Mouse (Mus musculus) spleen, postnatal 4 days (tissue): ENCODE measurements around the gene Gtf2b.

Experiments
- DNase-seq, 2 experiments: peaks; one replicate each; pipeline ENCODE4 v3.0.0; 2022; ENCODE audit warnings: low spot score in 2 of 2

The Gtf2b gene

GRCm38 (mm10) chr3:142764995-142765777 lies at the start of gene Gtf2b:
Gene Gtf2b (plus strand): TSS chr3:142765045.
- peak; percentile 92 to 98 for DNase-seq

GRCm38 (mm10) chr3:142725481-142725880 lies 39.4 kb upstream of the Gtf2b start:
- DNase-seq: no peak

- DNase-seq: no peak
Measured at GRCm38 (mm10) chr3:142725969-142726672, 38.7 kb upstream of the Gtf2b start.

- DNase-seq: no peak
Measured at GRCm38 (mm10) chr3:142734291-142734690, 30.6 kb upstream of the Gtf2b start.

GRCm38 (mm10) chr3:142740896-142741295 lies 23.9 kb upstream of the Gtf2b start:
- DNase-seq: no peak

- DNase-seq: peak in 1 of 2 experiments; percentile 75
Measured at GRCm38 (mm10) chr3:142743973-142744898, 20.6 kb upstream of the Gtf2b start.

GRCm38 (mm10) chr3:142745076-142745475 lies 19.8 kb upstream of the Gtf2b start:
- DNase-seq: no peak

GRCm38 (mm10) chr3:142747673-142748072 lies 17.2 kb upstream of the Gtf2b start:
- DNase-seq: no peak

GRCm38 (mm10) chr3:142749131-142749530 lies 15.7 kb upstream of the Gtf2b start:
- no peak for DNase-seq

GRCm38 (mm10) chr3:142755132-142755867 lies 9.5 kb upstream of the Gtf2b start:
- DNase-seq: no peak

- DNase-seq: no peak
Measured at GRCm38 (mm10) chr3:142757841-142758240, 7.0 kb upstream of the Gtf2b start.

- no peak for DNase-seq
Measured at GRCm38 (mm10) chr3:142758593-142758992, 6.3 kb upstream of the Gtf2b start.

- no peak for DNase-seq
Measured at GRCm38 (mm10) chr3:142760356-142760755, 4.5 kb upstream of the Gtf2b start.

GRCm38 (mm10) chr3:142765778-142766165 lies 927 bp downstream of the Gtf2b start:
- DNase-seq: no peak

- no peak for DNase-seq
Measured at GRCm38 (mm10) chr3:142768498-142768897, 3.7 kb downstream of the Gtf2b start.

- DNase-seq: no peak
Measured at GRCm38 (mm10) chr3:142770518-142770917, 5.7 kb downstream of the Gtf2b start.

- DNase-seq: no peak
Measured at GRCm38 (mm10) chr3:142773538-142774191, 8.8 kb downstream of the Gtf2b start.

GRCm38 (mm10) chr3:142777227-142777626 lies 12.4 kb downstream of the Gtf2b start:
- no peak for DNase-seq

- DNase-seq: no peak
Measured at GRCm38 (mm10) chr3:142786423-142787072, 21.7 kb downstream of the Gtf2b start.

- DNase-seq: no peak
Measured at GRCm38 (mm10) chr3:142795587-142795986, 30.7 kb downstream of the Gtf2b start.
